Mouse (Mus musculus): ENCODE measurements around the gene Gm20481. TPM values are rescaled to one million over a fixed set of nuclear protein-coding genes. Genes with fewer than 3 reads are reported as not detected.

The Gm20481 gene
- polyA plus RNA-seq (2015; fragmentation: Nextera tagmentation; extraction: Ambion mirVana): not detected in 2 replicates

DNA sequence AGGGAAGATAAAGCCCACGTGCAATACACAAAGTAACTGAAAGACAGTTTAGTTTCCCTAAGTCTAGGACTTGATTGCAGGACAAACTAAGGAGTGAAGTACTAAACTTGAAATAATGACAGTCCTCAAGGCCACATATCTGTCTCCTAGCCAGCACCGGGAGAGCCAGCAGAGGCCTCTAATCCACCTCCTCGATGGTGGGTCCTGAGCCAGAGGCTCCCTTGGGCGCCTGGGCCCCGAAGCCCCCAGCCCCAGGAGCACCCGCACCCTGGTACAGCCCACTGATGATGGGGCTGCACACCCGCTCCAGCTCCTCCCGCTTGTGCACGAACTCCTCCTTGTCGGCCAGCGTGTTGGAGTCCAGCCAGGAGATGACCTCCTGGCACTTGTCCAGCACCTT, at the start of gene Gm20481:
Gene Gm20481, plus strand, starts transcription at position 91 of the 400 bp plus-strand sequence.

DNA sequence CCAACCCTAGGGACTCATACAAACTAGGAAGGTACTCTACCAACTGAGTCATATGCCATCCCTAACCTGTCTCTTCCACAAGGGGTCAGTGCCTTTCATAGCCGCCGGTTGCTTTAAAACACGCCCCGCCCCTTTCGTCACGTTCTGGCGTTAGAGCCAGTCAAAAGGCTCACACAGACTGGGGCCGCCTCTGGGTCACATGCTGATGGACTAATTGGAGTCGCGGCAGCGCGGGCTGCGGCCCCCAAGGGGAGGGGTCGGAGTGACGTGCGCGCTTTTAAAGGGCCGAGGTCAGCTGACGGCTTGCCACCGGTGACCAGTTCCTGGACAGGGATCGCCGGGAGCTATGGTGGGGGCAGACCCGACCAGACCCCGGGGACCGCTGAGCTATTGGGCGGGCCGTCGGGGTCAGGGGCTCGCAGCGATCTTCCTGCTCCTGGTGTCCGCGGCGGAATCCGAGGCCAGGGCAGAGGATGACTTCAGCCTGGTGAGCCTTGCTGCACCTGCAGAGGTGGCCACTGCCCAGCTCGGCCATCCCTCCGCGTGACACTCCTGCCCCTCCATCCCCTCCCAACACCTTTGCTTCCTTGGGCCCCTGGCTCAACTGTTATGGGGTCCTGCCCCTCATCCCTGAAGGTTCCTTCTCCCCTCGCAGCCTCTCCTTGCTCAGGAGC, 38.5 kb upstream of the Gm20481 start, which contains the start of gene Neu1:
Gene Neu1, plus strand, starts transcription at position 193 of the 674 bp plus-strand sequence.

DNA sequence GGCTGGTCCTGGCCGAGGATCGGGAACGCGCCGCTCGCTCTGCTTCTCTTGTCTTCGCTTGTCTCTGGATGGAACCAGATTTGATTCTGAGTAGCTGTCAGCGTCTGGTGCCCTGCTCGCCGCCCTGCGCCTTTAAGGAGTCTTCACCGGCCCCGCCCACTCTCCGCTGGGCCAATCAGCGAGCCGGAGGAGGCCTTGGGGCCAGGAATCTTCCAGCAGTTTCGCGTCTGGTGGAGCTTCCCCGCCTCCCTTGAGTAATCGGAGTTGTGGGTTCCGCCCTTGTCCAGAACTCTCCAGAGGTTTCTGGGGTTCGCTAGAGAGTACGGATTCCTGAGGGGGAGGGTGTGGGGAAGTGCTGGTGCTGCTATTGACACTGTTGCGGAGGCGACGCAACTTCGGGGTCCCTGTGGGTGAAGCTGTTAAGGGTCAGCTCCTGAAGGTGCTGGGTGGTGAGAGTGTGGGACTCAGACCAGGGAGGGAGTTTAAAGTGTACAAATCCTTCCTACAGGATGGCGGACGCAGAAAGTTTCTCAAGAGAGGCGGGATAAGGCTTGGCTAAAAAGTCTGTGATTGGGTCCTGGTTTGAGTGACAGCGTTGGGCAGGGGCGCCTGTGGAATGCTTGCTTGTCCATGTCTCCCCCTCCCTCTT, 10.5 kb upstream of the Gm20481 start, which contains the start of gene Hspa1b:
Gene Hspa1b, minus strand, starts transcription at position 109 of the 649 bp plus-strand sequence.

DNA sequence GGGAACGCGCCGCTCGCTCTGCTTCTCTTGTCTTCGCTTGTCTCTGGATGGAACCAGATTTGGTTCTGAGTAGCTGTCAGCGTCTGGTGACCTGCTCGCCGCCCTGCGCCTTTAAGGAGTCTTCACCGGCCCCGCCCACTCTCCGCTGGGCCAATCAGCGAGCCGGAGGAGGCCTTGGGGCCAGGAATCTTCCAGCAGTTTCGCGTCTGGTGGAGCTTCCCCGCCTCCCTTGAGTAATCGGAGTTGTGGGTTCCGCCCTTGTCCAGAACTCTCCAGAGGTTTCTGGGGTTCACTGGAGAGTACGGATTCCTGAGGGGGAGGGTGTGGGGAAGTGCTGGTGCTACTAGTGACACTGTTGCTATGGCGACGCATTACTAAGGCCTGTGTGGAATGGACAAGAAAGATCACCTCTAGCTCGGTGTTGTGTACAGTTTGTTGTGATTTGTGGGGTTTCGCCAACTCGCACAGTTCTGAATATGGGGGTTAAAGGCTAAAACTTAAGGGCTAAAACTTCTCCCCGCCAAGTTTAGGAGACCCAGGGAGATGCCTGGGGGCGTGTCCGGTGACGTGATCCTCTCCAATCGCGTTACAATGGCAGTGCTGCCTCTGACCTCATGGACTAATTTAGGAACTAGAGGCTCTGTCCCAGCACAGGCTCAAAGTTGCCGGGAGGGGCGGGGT, 2.5 kb downstream of the Gm20481 start, which contains the start of the genes Hspa1a and Hspa1l:
Gene Hspa1a, minus strand, starts transcription at position 88 of the 681 bp plus-strand sequence.
Gene Hspa1l, plus strand, starts transcription at position 635 of the 681 bp plus-strand sequence.

DNA sequence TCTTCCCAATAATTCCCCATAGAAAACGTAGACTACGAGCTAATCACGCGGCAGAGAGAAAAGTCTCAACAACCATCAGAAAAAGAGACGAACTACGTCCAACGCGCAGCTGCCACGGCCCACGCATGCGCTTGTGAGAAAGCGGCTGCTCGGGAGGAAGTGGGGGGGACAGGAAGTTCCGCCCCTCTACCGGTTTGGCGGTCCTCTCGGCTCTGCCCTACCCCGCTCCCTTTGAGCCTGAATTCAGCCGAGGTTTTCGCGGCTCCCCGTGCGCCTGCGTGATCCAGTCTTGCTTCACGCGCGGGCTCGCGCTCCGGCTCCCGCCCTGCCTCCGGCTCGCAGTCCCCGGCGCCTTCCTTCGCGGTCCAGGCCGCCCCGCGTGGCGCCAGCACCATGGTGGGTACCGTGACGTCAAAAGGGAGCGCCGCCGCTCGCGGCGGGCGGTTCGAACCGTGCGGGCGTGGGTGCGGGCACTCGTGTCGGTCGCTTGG, 12.0 kb downstream of the Gm20481 start, which contains the start of gene Lsm2:
Gene Lsm2, plus strand, starts transcription at position 173 of the 491 bp plus-strand sequence.

DNA sequence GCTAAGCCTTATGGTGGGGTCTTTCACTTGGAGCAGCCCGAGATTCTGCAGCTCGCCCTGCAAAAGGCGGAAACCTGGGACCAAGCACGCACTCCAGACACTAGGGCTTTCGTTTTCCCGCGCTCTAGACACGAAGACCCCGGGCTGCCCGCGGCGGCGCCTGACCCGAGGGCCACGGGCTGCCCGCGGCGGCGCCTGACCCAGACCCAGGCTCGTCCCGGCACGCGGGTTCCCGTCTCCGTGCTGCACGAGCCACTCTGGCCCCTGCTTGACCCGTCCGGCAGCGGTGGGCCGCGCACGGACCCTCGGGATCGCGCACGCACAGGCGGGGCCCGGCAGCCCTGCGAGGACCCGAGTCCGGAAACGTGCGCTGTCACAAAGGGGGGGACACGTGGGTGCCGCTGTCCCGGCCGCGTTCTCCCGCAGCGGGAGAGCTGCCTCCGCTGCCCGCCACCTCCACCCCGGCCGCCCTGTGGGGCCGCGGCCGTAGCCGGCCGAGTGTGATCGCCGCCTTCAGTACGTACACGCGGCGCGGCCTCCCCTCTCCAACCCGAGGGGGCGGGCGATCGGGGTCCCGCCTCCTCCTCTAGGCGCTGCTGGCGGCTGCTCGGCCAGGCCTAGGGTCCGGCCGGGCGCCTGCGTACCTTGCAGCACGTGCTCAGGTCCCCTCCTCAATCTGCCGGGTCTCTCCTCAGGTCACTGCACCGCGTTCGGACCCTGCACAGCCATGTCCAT, 31.2 kb downstream of the Gm20481 start, which contains the start of gene Vars:
Gene Vars, plus strand, starts transcription at position 271 of the 735 bp plus-strand sequence.

DNA sequence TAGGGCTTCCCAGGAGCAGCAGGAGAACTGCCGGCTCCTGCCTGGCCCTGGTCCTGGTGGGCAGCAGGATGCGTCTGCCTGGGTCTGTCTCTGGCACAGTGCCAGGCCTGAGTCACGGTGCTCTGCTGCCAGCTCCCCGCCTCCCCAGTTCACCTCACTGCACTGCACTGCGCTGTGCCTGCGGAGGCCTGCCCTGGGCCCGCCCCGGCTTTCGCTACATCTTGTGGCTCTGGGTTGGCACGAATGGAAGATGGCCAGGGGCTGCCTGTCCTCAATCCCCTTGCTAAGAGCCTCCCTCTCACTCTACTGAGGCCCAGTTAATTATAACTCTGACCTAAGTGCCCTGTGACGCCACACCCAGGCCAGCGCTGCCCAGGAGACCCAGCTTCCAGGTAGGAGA, 46.7 kb downstream of the Gm20481 start, which contains the start of gene Vwa7:
Gene Vwa7, plus strand, starts transcription at position 204 of the 400 bp plus-strand sequence.

Other genes with a start within 250 kb of the Gm20481 start
- gene C4b, start 226.0 kb upstream of the Gm20481 start, polyA plus RNA-seq (2015; fragmentation: Nextera tagmentation; extraction: Ambion mirVana): 2.0 and 2.5 TPM in 2 replicates
- gene Cyp21a1, start 165.4 kb upstream of the Gm20481 start, polyA plus RNA-seq (2015; fragmentation: Nextera tagmentation; extraction: Ambion mirVana): not detected in 2 replicates
- gene Stk19, start 133.0 kb upstream of the Gm20481 start, polyA plus RNA-seq (2015; fragmentation: Nextera tagmentation; extraction: Ambion mirVana): 39.4 and 46.3 TPM in 2 replicates
- 40.6 and 50.7 TPM in 2 replicates for gene Dxo, start 132.9 kb upstream of the Gm20481 start, polyA plus RNA-seq (2015; fragmentation: Nextera tagmentation; extraction: Ambion mirVana)
- gene Skiv2l, start 119.7 kb upstream of the Gm20481 start, polyA plus RNA-seq (2015; fragmentation: Nextera tagmentation; extraction: Ambion mirVana): 39.3 and 47.4 TPM in 2 replicates
- 57.6 and 63.6 TPM in 2 replicates for gene Nelfe, start 119.5 kb upstream of the Gm20481 start, polyA plus RNA-seq (2015; fragmentation: Nextera tagmentation; extraction: Ambion mirVana)
- 1.4 and 1.6 TPM in 2 replicates for gene Cfb, start 107.4 kb upstream of the Gm20481 start, polyA plus RNA-seq (2015; fragmentation: Nextera tagmentation; extraction: Ambion mirVana)
- 6.0 and 6.9 TPM in 2 replicates for gene Zbtb12, start 90.4 kb upstream of the Gm20481 start, polyA plus RNA-seq (2015; fragmentation: Nextera tagmentation; extraction: Ambion mirVana)
- gene Gm20547, start 87.9 kb upstream of the Gm20481 start, polyA plus RNA-seq (2015; fragmentation: Nextera tagmentation; extraction: Ambion mirVana): not detected in 2 replicates
- 4.2 and 4.8 TPM in 2 replicates for gene C2, start 71.6 kb upstream of the Gm20481 start, polyA plus RNA-seq (2015; fragmentation: Nextera tagmentation; extraction: Ambion mirVana)
- 59.7 and 73.8 TPM in 2 replicates for gene Ehmt2, start 71.4 kb upstream of the Gm20481 start, polyA plus RNA-seq (2015; fragmentation: Nextera tagmentation; extraction: Ambion mirVana)
- gene Slc44a4, start 55.4 kb upstream of the Gm20481 start, polyA plus RNA-seq (2015; fragmentation: Nextera tagmentation; extraction: Ambion mirVana): 0.10 TPM in 1 of 2 replicates, not detected in the other
- gene Neu1, start 38.7 kb upstream of the Gm20481 start, polyA plus RNA-seq (2015; fragmentation: Nextera tagmentation; extraction: Ambion mirVana): 40.7 and 44.0 TPM in 2 replicates
- gene Hspa1b, start 10.7 kb upstream of the Gm20481 start, polyA plus RNA-seq (2015; fragmentation: Nextera tagmentation; extraction: Ambion mirVana): 0.79 and 1.4 TPM in 2 replicates
- gene Hspa1a, start 2.2 kb downstream of the Gm20481 start, polyA plus RNA-seq (2015; fragmentation: Nextera tagmentation; extraction: Ambion mirVana): 13.8 and 15.5 TPM in 2 replicates
- 0.58 and 0.76 TPM in 2 replicates for gene Hspa1l, start 2.8 kb downstream of the Gm20481 start, polyA plus RNA-seq (2015; fragmentation: Nextera tagmentation; extraction: Ambion mirVana)
- gene Lsm2, start 11.9 kb downstream of the Gm20481 start, polyA plus RNA-seq (2015; fragmentation: Nextera tagmentation; extraction: Ambion mirVana): 88.6 and 94.3 TPM in 2 replicates
- 38.5 and 45.0 TPM in 2 replicates for gene Vars, start 31.1 kb downstream of the Gm20481 start, polyA plus RNA-seq (2015; fragmentation: Nextera tagmentation; extraction: Ambion mirVana)
- 0.25 and 0.59 TPM in 2 replicates for gene Vwa7, start 46.7 kb downstream of the Gm20481 start, polyA plus RNA-seq (2015; fragmentation: Nextera tagmentation; extraction: Ambion mirVana)
- 3.2 and 4.4 TPM in 2 replicates for gene Sapcd1, start 58.1 kb downstream of the Gm20481 start, polyA plus RNA-seq (2015; fragmentation: Nextera tagmentation; extraction: Ambion mirVana)
- gene Msh5, start 76.8 kb downstream of the Gm20481 start, polyA plus RNA-seq (2015; fragmentation: Nextera tagmentation; extraction: Ambion mirVana): 1.6 and 2.0 TPM in 2 replicates
- gene Clic1, start 80.1 kb downstream of the Gm20481 start, polyA plus RNA-seq (2015; fragmentation: Nextera tagmentation; extraction: Ambion mirVana): 72.4 and 75.0 TPM in 2 replicates
- gene Ddah2, start 89.1 kb downstream of the Gm20481 start, polyA plus RNA-seq (2015; fragmentation: Nextera tagmentation; extraction: Ambion mirVana): 173 and 187 TPM in 2 replicates
- gene Ly6g6c, start 95.5 kb downstream of the Gm20481 start, polyA plus RNA-seq (2015; fragmentation: Nextera tagmentation; extraction: Ambion mirVana): not detected in 2 replicates
- gene Mpig6b, start 96.3 kb downstream of the Gm20481 start, polyA plus RNA-seq (2015; fragmentation: Nextera tagmentation; extraction: Ambion mirVana): 0.19 and 0.22 TPM in 2 replicates
- 0.52 and 1.2 TPM in 2 replicates for gene Ly6g6e, start 107.0 kb downstream of the Gm20481 start, polyA plus RNA-seq (2015; fragmentation: Nextera tagmentation; extraction: Ambion mirVana)
- 0.81 and 1.9 TPM in 2 replicates for gene Ly6g6d, start 108.2 kb downstream of the Gm20481 start, polyA plus RNA-seq (2015; fragmentation: Nextera tagmentation; extraction: Ambion mirVana)
- gene Ly6g6f, start 115.7 kb downstream of the Gm20481 start, polyA plus RNA-seq (2015; fragmentation: Nextera tagmentation; extraction: Ambion mirVana): 0.31 TPM in 1 of 2 replicates, not detected in the other
- 114 and 120 TPM in 2 replicates for gene Abhd16a, start 119.4 kb downstream of the Gm20481 start, polyA plus RNA-seq (2015; fragmentation: Nextera tagmentation; extraction: Ambion mirVana)
- not detected in 2 replicates for gene Ly6g5c, start 138.4 kb downstream of the Gm20481 start, polyA plus RNA-seq (2015; fragmentation: Nextera tagmentation; extraction: Ambion mirVana)
- 0.48 and 0.59 TPM in 2 replicates for gene Ly6g5b, start 145.5 kb downstream of the Gm20481 start, polyA plus RNA-seq (2015; fragmentation: Nextera tagmentation; extraction: Ambion mirVana)
- 15.3 and 17.2 TPM in 2 replicates for gene Gpank1, start 151.5 kb downstream of the Gm20481 start, polyA plus RNA-seq (2015; fragmentation: Nextera tagmentation; extraction: Ambion mirVana)
- gene Csnk2b, start 152.1 kb downstream of the Gm20481 start, polyA plus RNA-seq (2015; fragmentation: Nextera tagmentation; extraction: Ambion mirVana): 377 and 395 TPM in 2 replicates
- gene D17H6S53E, start 156.5 kb downstream of the Gm20481 start, polyA plus RNA-seq (2015; fragmentation: Nextera tagmentation; extraction: Ambion mirVana): 9.6 and 11.8 TPM in 2 replicates
- 0.21 TPM in 1 of 2 replicates, not detected in the other for gene Apom, start 162.1 kb downstream of the Gm20481 start, polyA plus RNA-seq (2015; fragmentation: Nextera tagmentation; extraction: Ambion mirVana)
- 51.1 and 58.5 TPM in 2 replicates for gene Bag6, start 165.3 kb downstream of the Gm20481 start, polyA plus RNA-seq (2015; fragmentation: Nextera tagmentation; extraction: Ambion mirVana)
- gene Prrc2a, start 195.0 kb downstream of the Gm20481 start, polyA plus RNA-seq (2015; fragmentation: Nextera tagmentation; extraction: Ambion mirVana): 109 and 138 TPM in 2 replicates
- gene Aif1, start 206.2 kb downstream of the Gm20481 start, polyA plus RNA-seq (2015; fragmentation: Nextera tagmentation; extraction: Ambion mirVana): 15.4 and 15.5 TPM in 2 replicates
- gene Lst1, start 218.5 kb downstream of the Gm20481 start, polyA plus RNA-seq (2015; fragmentation: Nextera tagmentation; extraction: Ambion mirVana): 10.1 and 10.9 TPM in 2 replicates
- gene Ltb, start 224.5 kb downstream of the Gm20481 start, polyA plus RNA-seq (2015; fragmentation: Nextera tagmentation; extraction: Ambion mirVana): 1.4 and 1.6 TPM in 2 replicates
- 0.12 TPM in 1 of 2 replicates, not detected in the other for gene Tnf, start 232.1 kb downstream of the Gm20481 start, polyA plus RNA-seq (2015; fragmentation: Nextera tagmentation; extraction: Ambion mirVana)
- gene Lta, start 235.4 kb downstream of the Gm20481 start, polyA plus RNA-seq (2015; fragmentation: Nextera tagmentation; extraction: Ambion mirVana): 0.71 and 1.0 TPM in 2 replicates